Mouse (Mus musculus) heart, embryonic 14.5 days (tissue): ENCODE measurements around the gene Prkag2. TPM values are rescaled to one million over a fixed set of nuclear protein-coding genes. Genes with fewer than 3 reads are reported as not detected.
A peak's percentile ranks its signal among the peaks of the same experiment; 100 is the strongest.

ENCODE experiments used
- ATAC-seq: fragments of 200-750 bp; cut with Nextera tagmentation; 2 replicates; pipeline ENCODE4 v1.8.0; 2017; ENCODE audit warnings: low read depth, moderate TSS enrichment; ENCODE audit not compliant: insufficient number of reproducible peaks, insufficient read depth, low FRiP score
- H3K27ac ChIP-seq, 2 experiments: fragments of 200-500 bp in 1 of 2; fragments of 300-500 bp in 1 of 2; sonication (generic) in 1 of 2; replicated peaks in 1 of 2; 2 replicates each; pipeline ENCODE4 v1.5.1; 2012 to 2014; ENCODE audit warnings: low read depth in 2 of 2, low read length in 2 of 2, control low read depth in 1 of 2, mild to moderate bottlenecking in 1 of 2, mixed read lengths in 1 of 2; ENCODE audit not compliant: control insufficient read depth in 1 of 2, insufficient read depth in 1 of 2
- H3K27me3 ChIP-seq: fragments of 300-500 bp; sonication (generic); 2 replicates; pipeline ENCODE4 v1.6.1; 2014; ENCODE audit warnings: mild to moderate bottlenecking, low read length, control low read depth; ENCODE audit not compliant: control insufficient read depth, insufficient read depth
- H3K36me3 ChIP-seq: fragments of 300-500 bp; sonication (generic); 2 replicates; pipeline ENCODE4 v1.6.1; 2014; ENCODE audit warnings: mild to moderate bottlenecking, control low read depth, low read length, mixed read lengths; ENCODE audit not compliant: control insufficient read depth, insufficient read depth
- H3K4me1 ChIP-seq, 2 experiments: fragments of 200-500 bp in 1 of 2; fragments of 300-500 bp in 1 of 2; sonication (generic) in 1 of 2; 2 replicates each; pipeline ENCODE4 v1.6.1; 2012 to 2014; ENCODE audit warnings: low read length in 2 of 2, control low read depth in 1 of 2, mixed read lengths in 1 of 2; ENCODE audit not compliant: control insufficient read depth in 2 of 2, insufficient read depth in 2 of 2
- H3K4me2 ChIP-seq: fragments of 300-500 bp; sonication (generic); 2 replicates; pipeline ENCODE4 v1.6.1; 2014; ENCODE audit warnings: mild to moderate bottlenecking, low read length
- H3K4me3 ChIP-seq, 2 experiments: fragments of 200-500 bp in 1 of 2; fragments of 300-500 bp in 1 of 2; sonication (generic) in 1 of 2; 2 replicates each; pipeline ENCODE4 v1.5.1; 2012 to 2014; ENCODE audit warnings: low read length in 2 of 2, mild to moderate bottlenecking in 2 of 2, control low read depth in 1 of 2, low read depth in 1 of 2, moderate library complexity in 1 of 2; ENCODE audit not compliant: control insufficient read depth in 1 of 2, insufficient read depth in 1 of 2
- H3K9ac ChIP-seq: fragments of 300-500 bp; sonication (generic); 2 replicates; pipeline ENCODE4 v1.6.1; 2014; ENCODE audit warnings: mild to moderate bottlenecking, low read length
- H3K9me3 ChIP-seq: fragments of 300-500 bp; sonication (generic); 2 replicates; pipeline ENCODE4 v1.6.1; 2016; ENCODE audit warnings: low read length, control low read depth; ENCODE audit not compliant: control insufficient read depth
- WGBS: fragments of 180-500 bp; shearing (Covaris S2); extraction: QIAGEN DNeasy Blood & Tissue Kit; methylation state at CpG from one replicate; pipeline ENCODE4 v1.1.7; 2014; 5-methylcytosine and 5-hydroxymethylcytosine counted together
- polyA plus RNA-seq: library from polyadenylated mRNA; unstranded; fragments of >200 nt; fragmentation: Nextera tagmentation; extraction: Ambion mirVana; gene quantifications from 2 replicates; pipeline ENCODE4 v1.2.1, GENCODE M21; 2014

Gene Prkag2
- polyA plus RNA-seq, 1 experiment from 2014 or later: 120 TPM

DNA sequence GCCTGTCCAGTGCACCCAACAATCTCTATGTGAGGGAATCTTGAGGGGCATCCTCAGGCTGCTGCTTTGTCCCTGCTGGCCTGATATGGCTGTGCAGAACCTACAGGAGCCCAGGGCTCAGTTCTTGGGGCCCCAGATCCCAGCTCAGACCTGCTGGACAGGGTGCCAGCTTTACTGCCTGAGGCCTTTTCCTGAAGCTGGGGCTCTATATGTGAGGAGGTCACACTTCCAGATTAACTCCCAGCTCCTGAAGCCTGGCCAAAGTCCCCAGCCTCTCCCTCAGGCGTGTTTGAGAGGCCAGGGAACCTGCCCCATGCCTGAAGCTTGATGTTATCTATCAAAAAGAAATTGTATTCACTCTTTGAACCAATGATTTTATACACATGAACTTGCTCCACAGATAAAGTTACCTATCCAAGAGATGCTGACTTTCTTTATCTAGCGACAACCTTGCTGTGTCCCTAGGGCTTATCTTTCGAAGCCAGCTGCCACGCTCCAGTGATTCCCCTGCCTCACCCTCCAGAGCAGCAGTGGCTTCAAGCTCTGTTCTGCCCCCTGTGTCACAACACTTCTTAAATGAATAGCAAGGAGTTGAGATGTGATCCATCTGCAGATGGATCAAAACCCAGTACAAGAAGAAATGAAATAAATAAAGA, 121.0 kb downstream of the Prkag2 start:
- Histone ChIP-seq H3K4me3 (no peak overlapping the region), H3K4me1 (peaks cover 79 to 97% of the 10 kb centered on the region in 2 experiments), H3K27ac (peak overlapping the region; percentile 6 to 96), H3K27me3 (no peaks in the 10 kb centered on the region), H3K36me3 (no peaks in the 10 kb centered on the region), H3K9ac (peak overlapping the region; percentile 58), H3K9me3 (no peaks in the 10 kb centered on the region), H3K4me2 (no peak overlapping the region)
- no peak for ATAC-seq
- 14% methylated on average over 4 of the region's 4 CpGs for WGBS

- Histone ChIP-seq H3K9me3 (no peaks in the 10 kb centered on the region), H3K4me1 (peaks cover 64 to 84% of the 10 kb centered on the region in 2 experiments), H3K27me3 (no peaks in the 10 kb centered on the region), H3K4me2 (no peak overlapping the region), H3K9ac (no peak overlapping the region), H3K4me3 (no peak overlapping the region), H3K27ac (peak overlapping the region in 1 of 2 experiments; percentile 20; a peak in 2 of 4 replicates), H3K36me3 (no peaks in the 10 kb centered on the region)
- ATAC-seq: no peak
- WGBS: 52% methylated on average over 3 of the region's 3 CpGs
These were observed 123.5 kb downstream of the Prkag2 start for GRCm38 (mm10) chr5:24976907-24977306.

DNA sequence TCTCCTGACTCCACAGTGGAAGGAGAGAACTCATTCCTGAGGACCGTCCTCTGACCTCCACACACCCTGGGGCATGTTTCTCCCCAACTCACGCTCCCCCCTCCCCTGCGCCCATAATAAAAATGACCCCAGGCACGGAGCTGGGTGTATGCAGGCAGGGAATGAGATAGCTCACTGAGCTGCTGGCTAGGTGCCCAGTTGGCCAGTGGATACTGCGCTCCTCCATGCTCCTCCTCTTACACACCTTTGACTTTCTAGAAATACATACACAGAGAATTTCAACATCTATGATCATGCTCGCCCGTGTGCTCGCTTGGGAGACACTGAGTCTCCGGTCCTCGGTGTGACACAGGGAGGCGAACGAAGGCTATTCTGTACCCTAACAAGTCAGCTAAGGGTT, 124.2 kb downstream of the Prkag2 start:
- no peaks in the 10 kb centered on the region for H3K36me3 ChIP-seq
- no peaks in the 10 kb centered on the region for H3K9me3 ChIP-seq
- ATAC-seq: no peak
- H3K4me3 ChIP-seq: no peak overlapping the region
- 60% methylated on average over 12 of the region's 12 CpGs for WGBS
- no peak overlapping the region for H3K4me2 ChIP-seq
- H3K27ac ChIP-seq: peak overlapping the region in 1 of 2 experiments; percentile 20; a peak in 2 of 4 replicates
- no peak overlapping the region; the same call in 1 of the 2 replicates for H3K9ac ChIP-seq
- peaks cover 57 to 78% of the 10 kb centered on the region in 2 experiments for H3K4me1 ChIP-seq
- no peaks in the 10 kb centered on the region for H3K27me3 ChIP-seq

DNA sequence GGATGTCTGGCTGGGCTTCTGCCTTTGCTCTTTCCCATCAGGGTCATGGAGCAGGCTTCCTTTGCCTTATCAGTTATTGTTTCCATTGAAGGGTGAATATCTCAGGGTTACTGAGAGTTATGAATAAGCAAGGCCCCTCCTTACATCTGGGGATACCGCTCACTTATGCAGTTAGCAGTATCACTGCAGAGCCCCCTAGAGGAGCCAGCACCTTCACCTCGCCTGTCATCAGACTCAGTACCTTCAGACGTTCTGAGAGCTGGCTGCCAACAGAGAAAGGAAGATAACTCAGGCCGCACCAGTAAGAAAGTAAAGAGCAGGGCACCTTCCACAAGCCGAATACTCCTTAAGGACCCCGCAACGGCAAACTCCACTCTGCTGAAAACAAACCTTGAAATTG, 125.3 kb downstream of the Prkag2 start:
- Histone ChIP-seq H3K4me1 (peaks cover 50 to 66% of the 10 kb centered on the region in 2 experiments), H3K9ac (no peak overlapping the region), H3K9me3 (no peaks in the 10 kb centered on the region), H3K4me3 (no peak overlapping the region), H3K4me2 (no peak overlapping the region), H3K36me3 (no peaks in the 10 kb centered on the region), H3K27ac (0 out of 4 replicates have a peak overlapping the region, but pooled peaks of 1 of the 2 experiments have one; percentile 44), H3K27me3 (no peaks in the 10 kb centered on the region)
- 44% methylated on average over 7 of the region's 7 CpGs for WGBS
- ATAC-seq: no peak

DNA sequence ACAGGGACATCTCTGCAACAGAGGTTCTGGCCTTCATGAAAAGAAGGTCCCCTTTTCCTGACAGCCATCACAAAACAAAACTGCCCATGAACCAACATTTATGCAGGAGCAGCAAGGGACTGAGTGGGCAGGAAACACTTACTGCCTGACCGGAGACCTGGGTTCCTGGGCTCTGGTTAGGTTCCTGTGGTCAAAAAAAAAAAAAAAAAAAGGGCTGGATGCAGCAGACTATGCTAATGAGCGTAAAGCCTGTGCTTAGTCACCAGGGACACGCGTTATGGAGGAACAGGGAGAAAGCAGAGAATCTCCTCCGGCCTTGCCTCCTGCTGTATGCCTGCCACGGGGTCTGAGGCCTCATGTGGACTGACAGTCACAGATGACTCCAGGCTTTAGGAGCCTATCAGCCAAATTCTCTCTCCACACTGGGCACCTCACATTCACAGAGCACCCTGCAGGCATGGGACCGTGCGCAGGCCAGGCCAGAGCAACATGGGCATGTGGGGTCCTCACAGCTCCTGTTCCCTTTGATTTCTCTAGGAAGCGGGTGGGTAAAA, 126.7 kb downstream of the Prkag2 start:
- no peaks in the 10 kb centered on the region for H3K27me3 ChIP-seq
- H3K4me1 ChIP-seq: peaks cover 49 to 64% of the 10 kb centered on the region in 2 experiments
- H3K4me2 ChIP-seq: no peak overlapping the region
- H3K9me3 ChIP-seq: no peaks in the 10 kb centered on the region
- no peak overlapping the region for H3K27ac ChIP-seq
- no peaks in the 10 kb centered on the region for H3K36me3 ChIP-seq
- no peak overlapping the region for H3K4me3 ChIP-seq
- no peak for ATAC-seq
- WGBS: 86% methylated on average over 9 of the region's 9 CpGs
- H3K9ac ChIP-seq: peak overlapping the region; percentile 10

DNA sequence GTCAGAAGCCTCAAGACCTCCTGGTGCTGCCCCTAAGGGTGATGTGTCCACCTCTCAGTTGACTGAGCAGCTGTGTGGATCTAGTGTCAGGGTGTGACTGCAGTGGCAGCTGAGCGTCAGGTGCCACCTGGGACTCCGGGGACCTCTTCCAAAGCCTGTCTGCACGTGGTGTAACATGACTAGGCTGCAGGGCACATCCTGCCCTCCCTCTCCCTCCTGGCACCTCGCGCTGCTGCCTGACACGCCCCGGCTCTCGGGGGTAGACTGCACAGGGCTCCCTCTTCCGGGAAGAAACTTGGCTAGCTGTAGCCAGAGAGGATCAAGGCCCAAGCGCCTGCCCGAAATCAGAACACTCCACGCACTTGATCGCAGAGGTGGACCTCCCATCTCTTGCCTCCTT, 127.2 kb downstream of the Prkag2 start:
- H3K27me3 ChIP-seq: no peaks in the 10 kb centered on the region
- ATAC-seq: no peak
- 50% methylated on average over 13 of the region's 13 CpGs for WGBS
- no peak overlapping the region for H3K27ac ChIP-seq
- H3K4me3 ChIP-seq: no peak overlapping the region
- no peak overlapping the region for H3K4me2 ChIP-seq
- H3K36me3 ChIP-seq: no peaks in the 10 kb centered on the region
- H3K9ac ChIP-seq: peak overlapping the region; percentile 10; the same call in 1 of the 2 replicates
- no peaks in the 10 kb centered on the region for H3K9me3 ChIP-seq
- H3K4me1 ChIP-seq: peaks cover 50 to 64% of the 10 kb centered on the region in 2 experiments

DNA sequence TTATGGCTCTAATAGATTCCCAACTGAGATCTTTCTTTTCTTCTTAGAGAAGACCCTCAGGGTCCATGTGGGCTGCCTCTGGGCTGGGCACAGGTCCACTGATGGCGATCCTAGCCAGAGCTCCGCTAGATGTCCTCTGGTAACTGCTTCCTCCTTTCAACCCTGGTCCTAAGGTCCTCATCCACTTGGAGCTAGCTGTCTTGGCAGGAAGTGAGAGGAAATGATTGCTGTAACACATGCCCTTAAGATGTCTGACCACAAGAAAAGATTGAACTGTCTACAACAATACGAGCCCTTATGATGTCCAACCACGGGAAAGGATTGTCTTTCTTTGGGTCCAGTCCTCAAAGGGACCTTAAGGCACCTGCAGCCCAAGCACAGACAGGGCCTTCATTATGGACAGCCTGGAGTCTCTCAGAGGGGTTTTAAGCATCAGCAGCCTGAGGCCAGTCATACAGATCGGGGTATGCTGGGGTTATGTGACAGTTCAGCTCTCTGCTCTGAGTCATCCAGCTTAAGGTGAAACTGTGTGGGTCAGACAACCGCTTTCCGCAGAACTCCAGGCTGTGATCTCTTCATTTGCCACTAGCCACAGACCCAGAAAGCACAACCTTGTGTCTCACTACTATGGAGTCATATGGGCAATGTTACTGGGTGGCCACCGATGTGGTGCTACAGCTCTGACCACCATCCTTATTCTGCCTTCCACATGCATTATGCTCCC, 129.7 kb downstream of the Prkag2 start:
- Histone ChIP-seq H3K9me3 (no peaks in the 10 kb centered on the region), H3K4me1 (peaks cover 30 to 43% of the 10 kb centered on the region in 2 experiments), H3K27ac (no peak overlapping the region), H3K27me3 (no peaks in the 10 kb centered on the region), H3K4me2 (no peak overlapping the region), H3K36me3 (no peaks in the 10 kb centered on the region), H3K4me3 (no peak overlapping the region), H3K9ac (no peak overlapping the region)
- ATAC-seq: no peak
- 88% methylated on average over 8 of the region's 8 CpGs for WGBS
